Mouse (Mus musculus) mature B cell (primary cell): ENCODE data around the gene Acadl.

Experiments used
- in situ Hi-C: fragments of 300-500 bp; cut with MboI; formaldehyde crosslinking; loops from 2 replicates; pipeline ENCODE4 v1.14.3; 2019

Acadl gene

GRCm38 (mm10) chr1:66862712-66863511, at the start of gene Acadl:
Gene Acadl, minus strand, starts transcription at chr1:66863277.
- in situ Hi-C loops = loop anchor here (25.0 kb wide), 1 partner anchor 1576 kb away; the partner anchor contains the start of gene Pth2r

- in situ Hi-C loops = no loop called here
Observed at GRCm38 (mm10) chr1:66912305-66912704, 49.2 kb upstream of the Acadl start.

DNA sequence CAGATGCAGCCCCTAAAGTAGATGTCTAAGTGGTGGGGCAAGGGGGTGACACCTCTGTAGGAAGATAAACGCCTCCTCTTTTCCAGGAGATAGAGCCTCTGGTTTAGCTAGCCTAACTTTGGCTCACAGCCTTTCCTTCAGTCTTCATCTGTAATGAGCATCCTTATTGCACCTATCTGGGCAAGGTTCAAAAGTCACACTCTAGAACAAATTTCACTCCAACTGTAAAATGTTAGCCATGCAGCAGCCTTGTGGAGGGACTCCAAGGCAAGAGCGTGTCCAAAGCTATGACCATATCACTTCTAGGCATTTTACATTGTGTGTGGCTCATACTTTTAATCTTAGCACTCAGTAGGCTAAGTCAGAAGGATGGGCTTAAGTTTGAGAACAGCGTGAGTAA, 39.5 kb upstream of the Acadl start:
- in situ Hi-C loops = no loop called here

DNA sequence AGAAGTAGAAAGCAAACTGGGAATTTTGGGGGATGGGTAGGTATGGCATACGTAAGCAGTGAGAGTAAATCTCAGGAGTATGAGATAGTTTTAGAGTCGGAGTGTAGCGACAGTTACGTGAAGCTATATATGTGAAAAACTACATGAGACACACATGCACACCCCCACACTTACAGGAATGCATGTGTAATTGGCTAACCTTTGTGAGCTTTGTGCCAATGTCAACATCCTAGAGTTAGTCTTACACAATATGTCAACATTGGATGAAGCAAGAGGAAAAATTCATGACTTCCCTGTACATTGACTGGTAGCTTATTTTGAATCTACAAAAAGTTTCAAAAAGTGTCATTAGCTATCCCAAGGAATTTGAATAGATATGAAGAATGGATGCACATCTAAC, 37.9 kb upstream of the Acadl start:
- in situ Hi-C loops = no loop called here

DNA sequence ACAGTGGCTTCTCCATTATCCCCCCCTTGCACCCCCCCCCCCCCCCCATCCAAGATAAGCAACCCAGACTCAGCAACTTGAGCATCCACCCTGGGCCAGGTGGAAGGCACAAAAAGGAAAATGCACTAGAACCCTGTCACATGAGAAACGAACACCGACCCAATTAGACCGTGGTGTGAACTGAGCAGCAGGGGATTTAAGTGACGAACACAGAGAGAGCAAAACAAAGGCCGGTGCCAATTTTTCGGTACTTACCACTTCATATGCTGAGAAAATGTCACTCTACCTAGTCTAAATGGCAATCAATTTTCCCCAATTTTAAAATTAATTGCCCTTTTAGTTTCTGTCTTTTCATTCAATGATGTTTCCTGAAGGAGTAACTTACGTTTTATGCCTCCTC, 35.2 kb upstream of the Acadl start:
- in situ Hi-C loops = no loop called here

- in situ Hi-C loops = no loop called here
Observed at GRCm38 (mm10) chr1:66896556-66896955, 33.5 kb upstream of the Acadl start.

DNA sequence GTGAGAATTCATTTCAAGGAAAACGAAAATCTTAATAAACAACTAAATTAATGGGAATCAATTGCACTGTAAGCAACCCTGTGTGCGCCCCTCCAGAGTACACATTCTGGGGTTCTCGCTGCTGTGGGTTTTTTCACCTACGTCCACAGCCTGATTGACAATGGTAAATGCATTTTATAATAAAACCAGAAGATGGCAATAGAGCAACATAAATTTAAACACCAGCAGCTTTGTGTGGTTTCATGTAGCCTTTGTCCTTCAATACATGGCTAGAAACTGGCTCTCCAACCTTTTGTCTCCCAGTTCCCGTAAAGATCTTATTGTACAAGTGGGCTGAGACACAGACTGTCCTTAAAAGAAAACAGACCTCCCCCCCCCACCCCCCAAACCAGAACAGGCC, 33.0 kb upstream of the Acadl start:
- in situ Hi-C loops = no loop called here

DNA sequence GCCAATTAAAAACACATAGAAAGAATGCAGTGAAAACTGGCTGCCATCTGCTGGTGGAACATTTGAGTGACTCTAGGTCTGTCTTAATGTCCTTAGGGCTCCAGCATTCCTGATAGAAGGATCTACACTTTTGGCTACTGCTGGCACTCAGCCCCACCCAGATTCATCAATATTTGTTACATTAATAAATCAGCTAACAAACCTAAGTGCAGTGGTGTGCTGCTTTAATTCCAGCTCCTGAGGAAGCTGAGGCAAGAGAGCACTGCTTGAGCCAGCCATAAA, 32.7 kb upstream of the Acadl start:
- in situ Hi-C loops = no loop called here

GRCm38 (mm10) chr1:66895093-66895836, 32.2 kb upstream of the Acadl start:
- in situ Hi-C loops = no loop called here

DNA sequence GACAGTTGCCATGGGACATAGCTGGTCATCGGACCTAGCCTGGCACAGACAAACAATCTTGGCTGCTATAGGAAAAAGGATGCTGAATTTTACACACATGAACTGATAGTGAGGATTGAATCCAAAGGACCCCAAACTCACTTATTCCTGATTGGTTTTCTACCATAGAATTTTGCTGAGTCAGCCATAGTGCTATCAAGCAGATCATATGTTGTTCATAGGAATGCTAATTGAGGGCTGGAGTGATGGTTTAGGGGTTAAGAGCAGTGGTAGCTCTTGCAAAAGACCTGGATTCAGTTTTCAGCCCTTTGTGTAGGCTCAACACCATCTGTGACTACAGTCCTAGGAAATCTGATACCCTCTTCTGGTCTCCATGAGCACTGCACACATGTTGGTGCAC, 24.1 kb upstream of the Acadl start:
- in situ Hi-C loops = no loop called here

DNA sequence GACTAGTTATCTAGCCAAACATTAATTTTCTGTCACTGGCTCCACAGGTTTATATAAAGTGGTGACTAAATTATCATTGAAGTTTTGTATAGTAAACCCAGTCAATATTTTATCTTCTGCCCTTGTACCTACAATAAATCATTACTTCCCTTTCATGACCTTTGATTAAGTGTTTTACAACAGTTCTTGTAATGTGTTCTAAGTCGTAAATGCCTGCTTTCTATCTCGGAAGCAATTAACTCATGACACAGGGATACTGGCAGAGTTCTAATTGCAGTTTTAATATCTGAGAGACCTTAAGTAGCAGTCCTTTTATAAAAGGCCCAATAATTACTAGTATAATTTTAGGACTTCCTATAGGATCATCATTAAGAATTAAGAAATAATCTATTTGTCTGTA, 17.1 kb upstream of the Acadl start:
- in situ Hi-C loops = no loop called here

- in situ Hi-C loops = loop anchor here (25.0 kb wide), 1 partner anchor 1587 kb away; the partner anchor contains the start of gene Pth2r
Observed at GRCm38 (mm10) chr1:66874740-66875139, 11.7 kb upstream of the Acadl start.

DNA sequence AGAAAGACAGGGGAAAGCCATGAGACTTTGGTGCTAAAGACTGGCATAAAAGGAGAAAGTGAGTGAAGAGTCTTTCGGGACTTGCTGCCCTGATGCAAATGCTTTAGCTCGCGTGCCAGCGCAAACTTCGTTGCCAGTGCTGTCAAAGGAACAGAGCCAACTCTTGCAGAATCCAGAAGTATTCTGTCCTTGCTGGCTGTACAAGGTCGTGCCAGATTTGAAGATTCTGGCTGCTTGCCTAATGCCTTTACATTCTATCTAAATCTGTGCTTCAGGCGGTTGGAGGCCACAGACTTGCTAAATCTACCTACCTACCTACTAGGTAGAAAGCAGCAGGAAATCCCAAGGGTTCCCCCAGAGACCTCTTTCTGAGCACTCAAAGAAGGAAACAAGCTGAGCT, 8.5 kb upstream of the Acadl start:
- in situ Hi-C loops = loop anchor here (25.0 kb wide), 1 partner anchor 1584 kb away; the partner anchor contains the start of gene Pth2r

DNA sequence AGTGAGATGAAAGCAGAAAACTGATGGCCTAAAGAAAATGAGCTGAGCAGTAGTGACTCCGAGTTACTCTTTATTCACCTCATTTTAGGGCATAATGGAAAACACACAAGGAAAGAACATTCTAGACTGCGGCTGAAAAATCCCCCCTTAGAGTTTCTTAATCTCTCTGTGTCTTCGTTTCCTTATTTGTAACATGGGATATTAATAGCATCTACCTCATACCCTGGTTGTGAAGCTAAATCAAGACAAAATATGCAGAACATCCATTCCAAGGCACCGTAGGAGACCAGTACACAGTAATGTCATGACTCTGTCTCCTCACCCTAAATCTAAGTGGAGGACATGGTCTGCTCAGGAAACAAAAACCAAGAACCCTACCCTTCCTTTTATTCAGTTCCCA, 2.6 kb upstream of the Acadl start:
- in situ Hi-C loops = loop anchor here (25.0 kb wide), 1 partner anchor 1578 kb away; the partner anchor contains the start of gene Pth2r

- in situ Hi-C loops = loop anchor here (25.0 kb wide), 1 partner anchor 1577 kb away; the partner anchor contains the start of gene Pth2r
Observed at GRCm38 (mm10) chr1:66863741-66864495, 841 bp upstream of the Acadl start.

DNA sequence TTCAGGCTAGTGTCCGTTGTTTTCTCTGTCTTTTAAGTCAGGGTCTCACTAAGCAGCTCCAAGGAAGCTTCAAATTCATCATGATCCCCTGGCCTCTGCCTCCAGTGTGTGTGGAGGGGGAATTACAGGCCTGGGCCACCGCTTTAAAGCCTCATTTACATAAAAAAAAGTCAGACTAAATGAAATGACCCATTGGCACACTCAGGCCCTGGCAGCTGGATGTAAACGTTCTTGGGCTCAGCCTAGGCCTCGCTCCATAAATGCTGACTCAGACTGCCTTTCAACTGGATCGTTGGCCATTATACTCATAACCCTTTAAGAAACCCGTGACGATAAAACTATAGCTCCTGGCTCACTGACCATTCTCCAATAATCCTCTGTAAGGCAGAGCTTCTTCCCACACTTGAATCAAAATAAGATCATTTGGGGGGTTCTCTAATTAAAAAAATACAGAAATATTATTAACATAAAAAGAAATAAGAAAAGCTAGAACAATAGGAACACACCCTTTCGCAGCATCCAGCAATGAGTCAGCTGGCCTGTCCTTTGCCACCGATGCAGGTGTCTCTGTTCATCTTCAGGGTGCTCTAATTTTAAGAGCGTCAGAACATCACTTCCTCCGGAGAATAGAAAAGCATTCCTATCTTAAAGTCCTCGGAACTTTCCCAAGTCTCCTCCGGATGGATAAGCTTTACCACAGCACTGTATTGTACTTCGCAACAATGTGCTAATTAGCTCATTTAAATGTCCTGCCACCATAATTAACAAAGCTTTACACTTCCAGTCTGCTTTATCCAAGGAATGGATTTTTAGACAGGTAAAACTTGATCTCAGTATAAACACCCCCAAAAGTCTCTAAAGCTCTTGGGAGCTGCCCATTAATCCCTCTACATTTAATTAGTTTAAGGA, 1.1 kb downstream of the Acadl start:
- in situ Hi-C loops = loop anchor here (25.0 kb wide), 1 partner anchor 1575 kb away; the partner anchor contains the start of gene Pth2r

DNA sequence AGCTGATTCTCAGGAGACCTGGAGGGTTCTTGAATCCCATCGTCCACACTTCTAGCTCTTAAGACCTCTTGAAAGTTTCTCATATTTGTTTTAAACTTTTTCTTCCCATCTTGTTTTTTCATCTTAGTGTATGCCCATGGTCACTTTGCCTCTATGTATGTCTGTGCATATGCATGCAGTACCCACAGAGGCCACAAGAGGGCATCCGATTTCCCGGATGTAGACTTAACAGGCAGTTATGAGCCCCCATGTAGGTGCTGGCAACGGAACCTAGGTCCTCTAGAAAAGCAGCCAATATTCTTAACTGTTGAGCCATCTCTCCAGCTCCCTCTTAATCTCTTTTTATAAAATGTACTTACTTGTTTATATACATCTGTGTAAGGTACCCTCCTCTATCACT, 15.6 kb downstream of the Acadl start:
- in situ Hi-C loops = no loop called here

- in situ Hi-C loops = no loop called here
Observed at GRCm38 (mm10) chr1:66845690-66846318, 17.3 kb downstream of the Acadl start.

GRCm38 (mm10) chr1:66841938-66842337, 21.1 kb downstream of the Acadl start:
- in situ Hi-C loops = no loop called here

DNA sequence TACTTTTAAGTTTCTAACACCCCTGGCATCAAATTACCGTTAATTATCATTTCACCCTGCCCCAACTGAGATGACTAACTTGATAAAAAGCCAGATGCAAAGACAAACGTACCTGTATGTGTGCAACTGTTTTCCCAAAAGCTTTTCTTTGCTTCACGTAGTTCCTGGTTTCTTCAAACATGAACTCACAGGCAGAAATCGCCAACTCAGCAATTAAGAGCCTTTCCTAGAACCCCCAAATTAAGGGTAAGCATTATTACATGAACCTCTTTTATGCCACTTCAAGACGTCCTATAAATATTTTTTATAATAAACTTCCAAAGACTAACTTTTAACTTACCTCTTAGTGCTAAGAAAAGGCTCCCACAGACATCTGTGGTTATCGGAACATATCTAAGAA, 21.6 kb downstream of the Acadl start:
- in situ Hi-C loops = no loop called here
